ENCODE assay signal across 20 mouse cellular contexts in the genomic region with DNA sequence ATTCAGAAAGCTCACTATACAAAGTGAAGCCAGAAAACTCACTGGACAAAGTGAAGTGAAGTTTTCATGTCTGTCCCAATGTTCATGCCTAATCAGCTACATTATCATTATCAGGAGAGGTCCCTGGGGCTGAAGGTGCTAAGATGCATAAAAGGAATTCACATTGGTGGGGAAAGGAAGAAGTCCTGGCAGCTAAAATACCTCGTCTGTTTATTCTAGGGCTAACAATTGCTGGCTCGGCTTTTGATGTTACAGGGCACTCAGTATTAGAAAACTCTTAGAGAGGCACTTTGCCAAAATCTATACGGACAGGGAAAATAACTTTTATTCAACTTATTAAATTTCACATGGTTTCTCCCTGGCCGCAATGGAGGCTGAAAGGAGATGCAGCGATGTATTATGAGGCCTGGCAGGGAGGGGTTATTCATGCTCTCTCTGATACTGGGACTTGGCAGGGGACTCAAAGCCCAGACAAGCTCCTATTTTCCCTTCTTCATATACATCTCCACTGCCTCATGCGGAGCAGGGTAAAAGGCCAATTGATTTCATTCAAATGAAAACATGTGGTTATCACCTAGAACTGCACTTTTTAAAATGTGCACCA.
DNase-seq lines count a peak whose midpoint lies in the region; ATAC-seq and TF ChIP-seq lines count a peak whose summit lies in the region.
"Had no signal": no experiment of that assay in that cellular context is flagged by ENCODE, and none has a peak within 500 bp of the region (broad histone marks: within the 10 kb centered on the region; RNA-seq: fewer than 3 reads in every experiment).

No protein-coding gene starts in this region.

- no peak overlapping the region for H3K4me2 ChIP-seq in forebrain, embryonic 11.5 days (ENCODE audit: low read depth, low read length, severe bottlenecking)
- no peak overlapping the region for H3K4me2 ChIP-seq in forebrain, embryonic 16.5 days (ENCODE audit: low read length)
- no peak overlapping the region for H3K4me2 ChIP-seq in forebrain, embryonic 14.5 days (ENCODE audit: low read length)
- H3K4me2 ChIP-seq in midbrain, embryonic 16.5 days (ENCODE audit: low read length), result no peak overlapping the region
- H3K4me2 ChIP-seq: liver, embryonic 11.5 days; lung, embryonic 14.5 days; neural tube, embryonic 12.5 days had no signal

- H3K36me3 ChIP-seq in forebrain, embryonic 11.5 days (ENCODE audit: control insufficient read depth, insufficient read depth, low read length), result no peaks in the 10 kb centered on the region
- no peaks in the 10 kb centered on the region for H3K36me3 ChIP-seq in forebrain, embryonic 16.5 days (ENCODE audit: control insufficient read depth, insufficient read depth)
- no peaks in the 10 kb centered on the region for H3K36me3 ChIP-seq in forebrain, embryonic 14.5 days (ENCODE audit: control insufficient read depth, insufficient read depth, low read length)
- no peaks in the 10 kb centered on the region for H3K36me3 ChIP-seq in midbrain, embryonic 16.5 days (ENCODE audit: control insufficient read depth, insufficient read depth, low read length)
- H3K36me3 ChIP-seq: neural tube, embryonic 12.5 days had no signal

- H3K9ac ChIP-seq in forebrain, embryonic 11.5 days (ENCODE audit: low read length), result no peak overlapping the region
- no peak overlapping the region for H3K9ac ChIP-seq in forebrain, embryonic 16.5 days (replicated peaks; ENCODE audit: low read depth, low read length)
- H3K9ac ChIP-seq in forebrain, embryonic 14.5 days (ENCODE audit: low read length), result no peak overlapping the region
- H3K9ac ChIP-seq in midbrain, embryonic 16.5 days (ENCODE audit: low read depth, low read length), result no peak overlapping the region
- H3K9ac ChIP-seq: lung, embryonic 14.5 days; neural tube, embryonic 12.5 days had no signal

- no peaks in the 10 kb centered on the region for H3K9me3 ChIP-seq in forebrain, embryonic 11.5 days (ENCODE audit: control insufficient read depth, low read length)
- H3K9me3 ChIP-seq in forebrain, embryonic 16.5 days (ENCODE audit: control insufficient read depth, low read length), result no peaks in the 10 kb centered on the region
- no peaks in the 10 kb centered on the region for H3K9me3 ChIP-seq in forebrain, embryonic 14.5 days (replicated peaks; ENCODE audit: control insufficient read depth, low read length)
- no peaks in the 10 kb centered on the region for H3K9me3 ChIP-seq in midbrain, embryonic 16.5 days (replicated peaks; ENCODE audit: control insufficient read depth, low read length, poor library complexity, severe bottlenecking)
- H3K9me3 ChIP-seq: neural tube, embryonic 12.5 days had no signal

- ATAC-seq in forebrain, embryonic 11.5 days (replicated peaks; ENCODE audit: low FRiP score), result peak; percentile 69
- no peak for ATAC-seq in forebrain, embryonic 16.5 days
- peak; percentile 71; the same call in 1 of the 2 replicates for ATAC-seq in forebrain, embryonic 14.5 days
- peak; percentile 62; the same call in 1 of the 2 replicates for ATAC-seq in midbrain, embryonic 16.5 days
- ATAC-seq: inflammation-experienced regulatory T-cells, adult 6 months had no signal

- no peak overlapping the region for H3K4me3 ChIP-seq in forebrain, embryonic 11.5 days (ENCODE audit: low read depth, low read length)
- H3K4me3 ChIP-seq in forebrain, embryonic 16.5 days (replicated peaks; ENCODE audit: low read length), result no peak overlapping the region
- no peak overlapping the region for H3K4me3 ChIP-seq in forebrain, embryonic 14.5 days (ENCODE audit: low read depth, low read length)
- no peak overlapping the region for H3K4me3 ChIP-seq in midbrain, embryonic 16.5 days (ENCODE audit: low read depth, low read length)
- H3K4me3 ChIP-seq: erythroblast, embryonic 14.5 days; neural tube, embryonic 12.5 days had no signal

- no peaks in the 10 kb centered on the region for H3K27me3 ChIP-seq in forebrain, embryonic 11.5 days (ENCODE audit: control insufficient read depth, insufficient read depth, low read length)
- H3K27me3 ChIP-seq in forebrain, embryonic 16.5 days (replicated peaks; ENCODE audit: control insufficient read depth, insufficient read depth, low read length), result no peaks in the 10 kb centered on the region
- H3K27me3 ChIP-seq in forebrain, embryonic 14.5 days (replicated peaks; ENCODE audit: control insufficient read depth, insufficient read depth, low read length), result no peaks in the 10 kb centered on the region
- H3K27me3 ChIP-seq in midbrain, embryonic 16.5 days (ENCODE audit: control insufficient read depth, insufficient read depth, low read depth, low read length), result no peaks in the 10 kb centered on the region
- H3K27me3 ChIP-seq: neural tube, embryonic 12.5 days had no signal

- no peak overlapping the region for H3K27ac ChIP-seq in forebrain, embryonic 11.5 days (ENCODE audit: low read depth, low read length)
- H3K27ac ChIP-seq in forebrain, embryonic 16.5 days (ENCODE audit: low read length), result no peak overlapping the region
- H3K27ac ChIP-seq in forebrain, embryonic 14.5 days (ENCODE audit: low read depth, low read length), result no peak overlapping the region
- no peak overlapping the region for H3K27ac ChIP-seq in midbrain, embryonic 16.5 days (ENCODE audit: low read length)
- H3K27ac ChIP-seq: neural tube, embryonic 12.5 days had no signal

- TF ChIP-seq POLR2A in brain, embryonic 14.5 days (IDR thresholded peaks at IDR 0.05; ENCODE audit: borderline replicate concordance, extremely low read depth, insufficient read depth, insufficient read length, poor library complexity, severe bottlenecking), result no peak

- no peak for TF ChIP-seq CTCF in brain, embryonic 14.5 days (IDR thresholded peaks at IDR 0.05; ENCODE audit: borderline replicate concordance, extremely low read depth, insufficient read depth, insufficient read length)

- peaks cover 2% of the 10 kb centered on the region; the same call in 1 of the 2 replicates for H3K4me1 ChIP-seq in forebrain, embryonic 11.5 days (replicated peaks; ENCODE audit: control insufficient read depth, insufficient read depth, low read length)
- no peaks in the 10 kb centered on the region for H3K4me1 ChIP-seq in forebrain, embryonic 16.5 days (replicated peaks; ENCODE audit: control insufficient read depth, insufficient read depth, low read length)
- no peaks in the 10 kb centered on the region for H3K4me1 ChIP-seq in forebrain, embryonic 14.5 days (ENCODE audit: control insufficient read depth, insufficient read depth, low read length)
- peaks cover 3% of the 10 kb centered on the region; the same call in 1 of the 2 replicates for H3K4me1 ChIP-seq in midbrain, embryonic 16.5 days (ENCODE audit: control insufficient read depth, insufficient read depth, low read length)
- H3K4me1 ChIP-seq: neural tube, embryonic 12.5 days had no signal

- WGBS in forebrain, embryonic 11.5 days, result 18% methylated on average over 6 of the region's 6 CpGs
- WGBS in forebrain, embryonic 16.5 days, result 7% methylated on average over 6 of the region's 6 CpGs
- 6% methylated on average over 6 of the region's 6 CpGs for WGBS in forebrain, embryonic 14.5 days
- WGBS in midbrain, embryonic 16.5 days, result 12% methylated on average over 6 of the region's 6 CpGs

- DNase-seq in forebrain, embryonic 11.5 days (ENCODE audit: low spot score), result no peak
- DNase-seq in brain, embryonic 14.5 days (ENCODE audit: low read depth), result peak; percentile 79
- peak; percentile 51 for DNase-seq in forebrain, embryonic 14.5 days (ENCODE audit: low spot score)
- no peak for DNase-seq in c-Kit-positive CD71-positive TER-119-positive erythroid progenitor cells, embryonic 14.5 days (ENCODE audit: low spot score)
- no peak for DNase-seq in liver
- DNase-seq: adrenal gland, postnatal 10 days; B cell, adult 2 months; cerebellum, adult 2 months; gastrocnemius, postnatal 25 days; kidney, adult 9 months; kidney, postnatal 36 days; lung, embryonic 14.5 days; lung, postnatal 4 days; thymus, postnatal 25 days had no signal

Comparison
In these comparisons a context has a peak if more than half of its experiments do, and no peak if none do; other contexts are left out.
1. DNase-seq: peak in brain, embryonic 14.5 days (single experiment) and forebrain, embryonic 14.5 days (single experiment); none in forebrain, embryonic 11.5 days (single experiment), c-Kit-positive CD71-positive TER-119-positive erythroid progenitor cells, embryonic 14.5 days (single experiment) and liver (single experiment).